Mouse (Mus musculus) G1E (cell line): Measurements from ENCODE around the gene Zfp710. TPM values are rescaled to one million over a fixed set of nuclear protein-coding genes. Genes with fewer than 3 reads are reported as not detected.

Experiments
- ATAC-seq: 2 replicates; pipeline ENCODE4 v1.8.0; 2016; ENCODE audit warnings: mild to moderate bottlenecking; ENCODE audit not compliant: insufficient number of reproducible peaks, poor library complexity, low FRiP score, severe bottlenecking; ENCODE audit errors: extremely low read depth
- DNase-seq: peaks from one replicate; pipeline ENCODE4 v3.0.0; 2012; ENCODE audit warnings: low spot score
- H3K27me3 ChIP-seq: 2 replicates; pipeline ENCODE4 v1.6.1; 2012; ENCODE audit warnings: mild to moderate bottlenecking, low read length, inconsistent platforms; ENCODE audit not compliant: insufficient read depth
- H3K36me3 ChIP-seq: replicated peaks from 2 replicates; pipeline ENCODE3; 2012; ENCODE audit warnings: mild to moderate bottlenecking, inconsistent platforms
- H3K4me1 ChIP-seq: 2 replicates; pipeline ENCODE4 v1.6.1; 2012; ENCODE audit warnings: low read depth, low read length, inconsistent platforms, mixed read lengths; ENCODE audit not compliant: insufficient read depth
- H3K4me3 ChIP-seq: 2 replicates; pipeline ENCODE4 v1.5.1; 2012; ENCODE audit warnings: low read depth, mild to moderate bottlenecking, inconsistent platforms, low read length, moderate library complexity, mixed read lengths
- H3K9me3 ChIP-seq: replicated peaks from 2 replicates; pipeline ENCODE4 v1.6.1; 2012; ENCODE audit warnings: inconsistent platforms
- CTCF ChIP-seq: IDR thresholded peaks from 2 replicates; pipeline ENCODE4 v1.5.1; 2012; ENCODE audit warnings: low read depth, low read length, inconsistent platforms, mixed read lengths
- GATA1 ChIP-seq: IDR thresholded peaks from 2 replicates; pipeline ENCODE4 v1.6.1; 2012; ENCODE audit warnings: borderline replicate concordance, low read length, inconsistent platforms, mixed read lengths
- GATA2 ChIP-seq: IDR thresholded peaks from 2 replicates; pipeline ENCODE4 v1.6.1; 2012; ENCODE audit warnings: low read depth, low read length, inconsistent platforms, borderline replicate concordance
- POLR2AphosphoS5 ChIP-seq: IDR thresholded peaks from 2 replicates; pipeline ENCODE4 v1.6.1; 2012; ENCODE audit warnings: low read depth, low read length, inconsistent platforms; ENCODE audit not compliant: insufficient replicate concordance
- TAL1 ChIP-seq: conservative IDR thresholded peaks from 2 replicates; pipeline ENCODE4 v1.6.1; 2012; ENCODE audit warnings: low read depth, low read length, inconsistent platforms, mixed read lengths
- polyA plus RNA-seq: library from polyadenylated mRNA; stranded (reverse); fragments of >175 nt; gene quantifications from 2 replicates; pipeline ENCODE4 v1.2.3, GENCODE M21; 2012
- total RNA-seq, 2 experiments: library from RNA; stranded (forward) in 1 of 2; stranded (reverse) in 1 of 2; fragments of 200-1000 nt in 1 of 2; fragments of >200 nt in 1 of 2; fragmentation: Nextera tagmentation in 1 of 2; gene quantifications; 2 replicates each; pipeline ENCODE4 v1.2.3; 2014 to 2017

The Zfp710 gene
- total and polyA plus RNA-seq, 3 experiments, result 10.7 to 53.7 (median 25.1) TPM

DNA sequence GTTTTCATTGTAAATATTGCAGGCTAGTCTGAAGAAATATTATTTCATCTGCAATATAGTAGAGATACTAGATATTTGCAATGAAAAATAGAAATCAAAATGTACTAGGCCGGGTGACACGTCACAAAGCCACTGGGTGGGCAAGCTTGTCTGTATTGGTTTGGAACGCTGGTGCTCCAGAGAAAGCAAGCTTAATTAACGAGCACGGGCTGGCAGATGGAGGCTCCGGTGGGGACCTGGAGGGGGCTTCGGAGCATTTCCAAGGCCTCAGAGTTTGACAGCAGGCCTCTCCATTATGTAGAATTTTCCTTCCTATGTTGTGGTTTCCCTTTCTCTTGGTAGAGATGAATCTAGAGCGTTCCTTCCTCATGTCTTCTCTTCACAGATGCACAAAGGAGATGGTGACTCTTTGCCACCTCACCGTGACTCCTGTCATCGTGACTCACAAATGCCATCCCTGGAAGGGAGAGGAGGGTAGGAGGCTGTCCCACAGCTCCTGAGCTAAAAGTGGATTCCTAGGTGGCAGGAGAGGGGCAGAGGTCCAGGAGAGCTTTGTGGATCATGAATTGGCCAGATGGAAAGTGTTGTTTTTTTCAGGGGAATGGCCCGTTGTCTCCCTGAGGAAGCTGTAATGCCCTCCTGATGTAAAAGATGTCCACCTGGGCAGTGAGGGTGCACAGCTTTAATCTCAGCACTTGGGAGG, 22.1 kb upstream of the Zfp710 start:
- ATAC-seq (no peak), DNase-seq (no peak)
- H3K9me3 ChIP-seq, result no peaks in the 10 kb centered on the region
- H3K36me3 ChIP-seq, result no peaks in the 10 kb centered on the region
- peaks cover 41% of the 10 kb centered on the region for H3K27me3 ChIP-seq
- peaks cover 9% of the 10 kb centered on the region; the same call in 1 of the 2 replicates for H3K4me1 ChIP-seq
- H3K4me3 ChIP-seq, result no peak overlapping the region
- TF ChIP-seq GATA2, result no peak
- no peak for TF ChIP-seq TAL1

DNA sequence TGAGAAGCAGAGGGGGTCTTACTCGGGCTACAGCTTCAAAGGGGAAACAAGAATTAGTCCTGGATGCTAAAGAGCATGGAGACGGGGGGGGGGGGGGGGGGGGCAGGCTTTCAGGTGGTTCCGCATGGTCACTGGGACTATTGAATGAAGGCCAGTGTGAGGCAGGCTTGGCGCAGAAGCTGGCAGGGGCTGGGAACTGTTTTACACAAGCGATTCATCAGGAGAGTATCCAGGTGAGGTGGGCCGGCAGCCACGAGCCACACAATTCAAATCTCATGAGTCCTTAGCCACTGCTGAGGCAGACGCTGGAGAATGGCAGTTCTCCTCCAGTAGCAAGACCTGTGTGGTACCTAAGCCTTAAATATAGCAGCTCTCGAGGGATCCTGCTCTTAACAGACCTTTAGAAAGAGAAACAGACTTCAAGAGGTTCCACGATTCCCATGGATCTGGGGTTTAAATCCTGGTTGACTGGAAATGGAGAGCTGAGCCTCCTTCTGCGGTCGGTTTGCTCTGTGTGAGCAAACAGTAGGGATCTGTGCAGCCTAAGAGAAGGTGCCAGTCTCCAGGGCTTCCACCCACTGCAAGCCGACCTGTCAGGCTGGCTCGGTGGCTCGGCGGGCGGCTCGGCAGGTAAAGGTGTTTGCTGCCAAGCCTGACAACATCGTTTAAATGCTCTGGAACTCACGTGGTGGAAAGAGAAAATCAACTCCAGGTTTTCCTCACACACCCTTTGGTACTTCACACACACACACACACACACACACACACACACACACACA, 19.6 kb upstream of the Zfp710 start:
- Histone ChIP-seq H3K4me1 (peaks cover 6% of the 10 kb centered on the region; the same call in 1 of the 2 replicates), H3K36me3 (no peaks in the 10 kb centered on the region), H3K27me3 (peaks cover 39% of the 10 kb centered on the region), H3K9me3 (no peaks in the 10 kb centered on the region), H3K4me3 (no peak overlapping the region)
- no peak for TF ChIP-seq TAL1
- no peak for TF ChIP-seq CTCF
- no peak for TF ChIP-seq GATA2
- no peak for TF ChIP-seq POLR2AphosphoS5
- no peak for TF ChIP-seq GATA1
- ATAC-seq (no peak), DNase-seq (no peak)

DNA sequence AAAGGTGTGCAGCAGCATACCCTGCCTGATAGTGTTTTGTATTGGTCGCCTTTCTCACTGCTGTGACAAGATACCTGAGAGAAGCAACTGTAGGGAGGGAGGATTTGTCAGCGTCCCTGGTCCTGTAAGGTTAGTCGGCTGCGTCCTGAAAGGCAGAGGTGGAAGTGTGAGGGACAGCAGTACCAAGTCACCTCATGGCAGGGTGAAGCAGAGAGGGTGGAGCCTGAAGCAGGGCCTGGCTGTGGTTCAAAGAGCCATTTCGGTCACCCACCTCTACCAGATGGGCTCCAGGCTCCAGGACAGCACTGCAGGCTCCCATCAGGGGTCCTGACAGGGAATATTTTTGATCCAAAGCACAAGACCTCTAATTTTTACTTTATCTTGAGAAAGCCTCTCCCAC, 13.9 kb upstream of the Zfp710 start:
- no peaks in the 10 kb centered on the region for H3K9me3 ChIP-seq
- H3K4me1 ChIP-seq, result peaks cover 32% of the 10 kb centered on the region
- no peaks in the 10 kb centered on the region for H3K36me3 ChIP-seq
- TF ChIP-seq TAL1 (no peak), POLR2AphosphoS5 (no peak), CTCF (no peak)
- no peak overlapping the region for H3K4me3 ChIP-seq
- DNase-seq, result no peak
- no peak for ATAC-seq
- peaks cover 24% of the 10 kb centered on the region for H3K27me3 ChIP-seq

DNA sequence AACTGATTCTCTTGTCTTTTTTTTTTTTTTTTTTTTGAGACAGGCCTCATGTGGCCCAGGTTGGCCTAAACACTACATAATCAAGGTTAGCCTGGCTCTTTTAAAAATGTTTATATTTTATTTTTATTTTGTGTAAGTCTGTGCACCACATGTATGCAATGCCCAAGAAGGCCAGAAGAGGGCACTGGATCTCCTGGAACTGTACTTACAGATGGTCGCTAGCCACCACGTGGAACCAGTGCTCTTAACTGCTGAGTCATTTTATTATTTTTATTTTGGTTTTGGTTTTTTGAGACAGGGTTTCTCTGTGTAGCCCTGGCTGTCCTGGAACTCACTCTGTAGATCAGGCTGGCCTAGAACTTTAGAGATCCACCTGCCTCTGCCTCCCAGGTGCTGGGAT, 13.1 kb upstream of the Zfp710 start:
- DNase-seq, result no peak
- H3K4me3 ChIP-seq, result no peak overlapping the region
- ATAC-seq, result 0 out of 2 replicates have a peak, but pooled peaks have one; percentile 22

DNA sequence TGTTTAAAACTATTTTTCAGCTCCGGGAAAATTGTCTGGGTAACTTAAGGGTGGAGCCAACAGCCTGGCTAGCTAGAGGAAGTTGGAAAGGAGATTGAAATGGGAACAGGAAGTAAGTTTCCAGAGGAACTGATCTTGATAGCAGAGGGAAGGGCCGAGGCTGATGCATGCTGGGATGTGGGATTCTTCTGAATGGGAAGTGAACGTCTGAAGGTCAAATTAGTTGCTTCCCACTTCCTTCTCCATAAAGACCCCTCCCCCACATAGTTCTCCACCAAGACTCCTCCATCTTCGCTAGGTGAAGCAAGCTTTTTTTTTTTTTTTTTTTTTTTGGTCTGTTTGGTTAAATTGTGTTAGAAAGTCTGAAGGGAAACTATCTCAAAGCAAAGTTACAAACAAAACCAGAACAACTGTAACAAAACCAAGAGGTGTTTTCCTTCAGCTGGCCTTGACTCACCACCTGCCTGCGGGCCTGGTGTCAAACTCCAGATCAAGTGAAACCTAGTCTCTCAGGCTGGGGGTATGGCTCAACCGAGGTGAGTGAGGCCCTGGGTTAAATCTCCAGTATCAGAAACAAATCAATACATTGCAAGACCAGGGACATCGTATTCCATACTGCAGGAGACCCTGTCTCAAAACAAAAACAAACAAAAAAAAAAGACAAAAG, 10.6 kb upstream of the Zfp710 start:
- H3K27me3 ChIP-seq, result peaks cover 8% of the 10 kb centered on the region
- no peaks in the 10 kb centered on the region for H3K36me3 ChIP-seq
- no peaks in the 10 kb centered on the region for H3K9me3 ChIP-seq
- peaks cover 33% of the 10 kb centered on the region for H3K4me1 ChIP-seq
- DNase-seq (no peak), ATAC-seq (peak; percentile 28)
- no peak overlapping the region for H3K4me3 ChIP-seq
- TF ChIP-seq POLR2AphosphoS5, result no peak
- TF ChIP-seq GATA2, result no peak
- TF ChIP-seq GATA1, result no peak
- TF ChIP-seq TAL1, result no peak
- no peak for TF ChIP-seq CTCF

More for the DNA sequence above, 13.1 kb upstream of the Zfp710 start:
- peaks cover 35% of the 10 kb centered on the region for H3K4me1 ChIP-seq
- peaks cover 21% of the 10 kb centered on the region for H3K27me3 ChIP-seq
- no peaks in the 10 kb centered on the region for H3K9me3 ChIP-seq
- H3K36me3 ChIP-seq, result no peaks in the 10 kb centered on the region
- TF ChIP-seq CTCF (no peak), GATA2 (no peak), GATA1 (no peak), TAL1 (no peak), POLR2AphosphoS5 (no peak)

DNA sequence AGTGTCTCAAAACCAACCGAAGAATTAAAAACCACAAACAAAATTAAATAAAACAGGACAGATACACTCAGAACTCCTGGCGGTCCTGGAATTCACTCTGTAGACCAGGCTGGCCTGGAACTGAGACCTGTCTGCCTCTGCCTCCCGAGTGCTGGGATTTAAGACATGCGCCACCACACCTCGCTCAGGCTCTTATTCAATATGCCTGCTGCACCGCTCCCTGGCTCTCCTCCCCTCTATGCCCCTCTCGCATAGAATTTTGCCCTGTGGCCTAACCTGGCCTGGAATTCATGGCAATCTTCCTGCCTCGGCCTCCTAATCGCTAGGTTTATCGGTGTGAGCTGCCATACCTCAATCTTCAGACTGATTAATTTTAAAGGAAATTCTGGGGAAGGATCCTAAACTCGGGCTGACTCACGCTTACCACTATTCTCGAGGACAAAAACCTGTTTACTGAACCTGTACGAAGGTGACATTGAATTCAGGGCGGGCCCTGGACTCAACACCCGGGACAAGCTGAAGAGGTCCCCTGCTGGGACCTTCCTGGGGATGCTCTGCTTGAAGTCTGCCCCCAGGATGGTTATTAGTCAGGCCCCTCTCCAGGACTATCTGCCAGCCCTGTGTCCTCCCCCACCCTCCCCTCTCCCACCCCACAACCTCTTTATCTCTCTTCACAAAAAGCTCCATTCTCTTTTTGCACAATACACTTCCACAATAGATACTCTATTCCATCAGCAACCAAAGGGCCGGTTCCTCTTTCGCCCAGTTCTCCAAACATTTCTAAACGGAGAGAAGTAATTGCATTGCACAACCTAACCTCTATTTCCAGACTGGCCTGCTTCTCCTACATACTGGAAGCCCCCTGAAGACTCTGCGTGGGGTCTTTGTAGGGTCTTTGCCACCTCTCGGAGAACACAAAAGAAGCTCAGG, 9.5 kb upstream of the Zfp710 start:
- no peaks in the 10 kb centered on the region for H3K9me3 ChIP-seq
- no peak for DNase-seq
- no peaks in the 10 kb centered on the region for H3K36me3 ChIP-seq
- peaks cover 41% of the 10 kb centered on the region for H3K4me1 ChIP-seq
- H3K4me3 ChIP-seq, result no peak overlapping the region
- ATAC-seq, result no peak
- TF ChIP-seq TAL1 (no peak), CTCF (no peak), GATA1 (no peak), GATA2 (no peak), POLR2AphosphoS5 (no peak)
- peaks cover 5% of the 10 kb centered on the region for H3K27me3 ChIP-seq
